Mouse (Mus musculus) retina, embryonic 14.5 days (tissue): ENCODE measurements around the gene Foxp1.

ENCODE experiments used
- DNase-seq: peaks from one replicate; pipeline ENCODE4 v3.0.0-alpha.2; 2015; ENCODE audit warnings: low spot score

Gene Foxp1

DNA sequence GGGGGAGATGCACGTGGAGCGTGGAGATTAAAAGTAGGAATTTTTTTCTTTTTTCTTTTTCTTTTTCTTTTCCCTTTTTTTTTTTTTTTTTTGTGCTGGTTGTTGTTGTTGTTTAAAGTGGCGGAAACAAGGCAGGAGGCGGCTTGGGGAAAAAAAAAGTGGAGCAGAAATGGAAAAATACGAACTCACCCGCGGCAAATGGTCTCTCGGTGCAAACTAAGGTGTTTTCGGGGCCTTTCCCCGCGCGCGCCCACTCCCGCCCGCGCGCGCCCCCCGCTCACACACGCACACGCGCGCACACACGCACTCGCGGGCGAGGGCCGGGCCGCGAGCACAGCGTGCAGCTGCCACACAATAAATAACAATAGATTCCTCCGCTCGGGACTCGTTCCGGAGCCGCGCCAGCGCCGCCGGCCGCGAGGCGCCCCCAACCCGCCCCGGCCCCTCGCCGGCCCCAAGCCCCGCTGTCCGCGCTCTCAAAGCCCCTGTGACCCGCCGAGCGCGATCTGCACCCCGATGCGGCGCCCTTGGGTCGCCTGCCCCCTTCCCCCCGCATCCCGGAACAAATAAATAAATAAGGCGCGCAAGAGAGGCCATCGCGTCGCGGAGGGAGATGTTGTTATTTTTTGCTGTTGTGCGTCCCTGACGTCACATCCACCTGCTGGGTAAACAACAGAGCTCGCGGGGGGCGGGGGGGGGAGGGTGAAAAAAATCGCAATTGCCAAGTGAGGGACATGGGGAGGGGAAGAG is at the start of gene Foxp1:
Gene Foxp1 (minus strand): TSS at position 363 of the 750 bp plus-strand sequence.
- peak; percentile 85 for DNase-seq

GRCm38 (mm10) chr6:99572071-99572470 is 49.5 kb upstream of the Foxp1 start:
- DNase-seq, result no peak

GRCm38 (mm10) chr6:99566921-99567320 is 44.4 kb upstream of the Foxp1 start:
- DNase-seq, result no peak

DNA sequence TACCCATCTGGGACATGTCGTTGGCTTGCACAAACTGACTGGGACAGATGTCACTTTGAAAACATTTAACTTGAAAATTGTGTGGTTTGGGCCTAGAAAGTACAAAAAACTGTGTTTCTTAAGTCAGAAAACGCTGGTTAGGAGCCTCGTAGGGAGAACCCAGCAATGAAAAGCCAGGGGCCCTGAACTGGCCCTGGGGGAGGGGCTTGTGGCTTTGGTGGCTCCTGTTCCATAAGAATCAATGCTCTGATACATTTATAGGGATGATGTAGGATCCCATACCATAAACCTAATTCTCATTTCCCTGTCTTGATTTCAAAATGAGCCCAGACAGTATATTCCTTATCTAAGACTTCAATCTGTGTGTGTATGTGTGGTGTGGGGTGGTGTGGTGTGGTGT is 42.2 kb upstream of the Foxp1 start:
- no peak for DNase-seq

DNA sequence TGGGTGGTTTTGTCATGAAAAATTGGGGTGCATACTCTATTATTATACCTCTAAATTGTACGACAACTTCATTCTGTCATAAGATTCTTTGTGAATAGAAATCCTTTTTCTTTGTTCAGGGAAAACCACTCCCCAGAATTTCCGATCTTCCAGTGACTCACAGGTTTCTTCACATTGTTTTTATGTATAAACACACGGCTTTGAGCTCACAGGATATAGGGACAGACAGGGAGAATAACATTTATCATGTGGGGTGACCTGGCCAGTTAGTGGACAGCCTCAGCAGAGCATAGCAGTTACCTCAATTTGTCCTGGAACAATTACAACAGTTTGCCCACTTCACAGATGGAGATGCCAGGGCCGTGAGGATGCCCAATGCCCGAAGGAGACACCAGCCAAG is 34.4 kb upstream of the Foxp1 start:
- no peak for DNase-seq

GRCm38 (mm10) chr6:99552816-99553215 is 30.3 kb upstream of the Foxp1 start:
- no peak for DNase-seq

- DNase-seq, result no peak
These were observed 23.9 kb upstream of the Foxp1 start for GRCm38 (mm10) chr6:99546416-99546815.

- DNase-seq, result no peak
These were observed 22.9 kb upstream of the Foxp1 start for GRCm38 (mm10) chr6:99545437-99545836.

DNA sequence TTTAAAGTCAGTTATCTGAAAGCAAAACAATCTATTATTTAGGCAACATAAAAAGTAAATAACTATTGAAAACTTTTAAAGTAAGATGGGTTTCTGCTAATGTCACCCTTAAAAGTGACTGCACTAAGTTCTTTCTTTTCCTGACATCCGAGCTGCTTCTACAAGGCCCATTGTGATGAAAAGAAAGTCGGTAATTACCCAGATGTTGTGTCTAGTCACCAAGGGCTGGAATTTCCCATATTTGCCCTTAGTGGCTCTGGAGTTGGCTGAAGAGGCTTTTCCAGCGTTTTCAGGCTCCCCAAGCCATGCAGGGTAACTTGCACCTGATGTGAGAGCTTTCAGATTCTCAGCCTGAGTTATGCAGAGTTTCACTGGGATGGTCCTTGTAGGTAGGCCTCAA is 18.6 kb upstream of the Foxp1 start:
- DNase-seq, result no peak

DNA sequence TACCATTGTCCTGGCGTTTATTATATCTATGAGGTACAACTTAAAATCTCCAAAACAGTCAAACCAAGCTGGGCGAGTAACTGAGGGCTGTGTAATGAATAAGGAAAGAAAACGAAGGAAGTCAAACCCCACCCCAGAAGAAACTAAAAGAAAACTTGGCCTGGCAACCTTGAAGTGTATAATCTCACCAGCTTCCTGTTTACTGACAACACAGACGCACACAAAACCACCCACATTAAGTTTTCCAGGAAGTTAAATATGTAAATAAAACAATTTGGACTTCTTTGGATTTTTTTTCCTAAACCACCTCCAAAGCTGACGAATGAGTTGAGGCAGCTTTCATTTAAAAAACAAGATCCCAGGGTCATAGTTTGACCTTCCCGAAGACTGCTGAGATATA is 18.1 kb upstream of the Foxp1 start:
- DNase-seq, result no peak

GRCm38 (mm10) chr6:99540146-99540545 is 17.6 kb upstream of the Foxp1 start:
- no peak for DNase-seq

DNA sequence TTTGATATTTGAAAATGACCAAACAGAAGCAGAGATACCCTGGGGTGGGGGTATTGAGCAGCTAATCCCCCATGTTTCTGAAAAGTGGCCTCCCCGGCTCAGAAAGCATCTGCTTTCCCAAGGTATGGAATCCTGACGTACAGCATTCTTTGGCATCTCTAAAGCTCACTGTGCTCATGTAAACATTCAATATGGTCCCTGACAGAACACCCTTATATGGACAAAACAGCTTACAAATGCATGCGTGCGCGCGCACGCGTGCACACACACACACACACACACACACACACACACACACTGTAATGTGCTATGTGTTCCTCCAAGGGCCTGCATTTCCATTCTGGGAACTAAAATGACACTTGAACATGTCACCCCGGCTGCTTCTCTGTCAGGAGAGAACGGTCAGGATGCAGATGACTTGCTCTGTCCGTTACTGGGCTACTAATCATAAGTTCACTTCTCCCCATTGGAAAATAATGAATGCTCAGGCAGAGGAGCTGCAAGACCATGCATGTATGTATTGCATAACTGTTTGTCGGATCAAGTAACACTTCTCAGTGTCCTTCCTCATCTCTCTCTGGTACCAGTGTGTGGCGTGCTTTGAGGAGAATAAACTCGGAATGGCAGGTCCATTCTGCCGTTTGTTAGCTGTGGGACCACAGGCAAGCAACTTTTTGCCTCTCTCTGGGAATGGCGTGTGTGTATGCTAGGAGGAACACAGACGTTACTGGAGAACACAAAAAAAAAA is 15.8 kb upstream of the Foxp1 start:
- no peak for DNase-seq

GRCm38 (mm10) chr6:99534211-99534745 is 11.8 kb upstream of the Foxp1 start:
- no peak for DNase-seq

GRCm38 (mm10) chr6:99532458-99532857 is 9.9 kb upstream of the Foxp1 start:
- no peak for DNase-seq

GRCm38 (mm10) chr6:99528972-99529371 is 6.5 kb upstream of the Foxp1 start:
- no peak for DNase-seq

DNA sequence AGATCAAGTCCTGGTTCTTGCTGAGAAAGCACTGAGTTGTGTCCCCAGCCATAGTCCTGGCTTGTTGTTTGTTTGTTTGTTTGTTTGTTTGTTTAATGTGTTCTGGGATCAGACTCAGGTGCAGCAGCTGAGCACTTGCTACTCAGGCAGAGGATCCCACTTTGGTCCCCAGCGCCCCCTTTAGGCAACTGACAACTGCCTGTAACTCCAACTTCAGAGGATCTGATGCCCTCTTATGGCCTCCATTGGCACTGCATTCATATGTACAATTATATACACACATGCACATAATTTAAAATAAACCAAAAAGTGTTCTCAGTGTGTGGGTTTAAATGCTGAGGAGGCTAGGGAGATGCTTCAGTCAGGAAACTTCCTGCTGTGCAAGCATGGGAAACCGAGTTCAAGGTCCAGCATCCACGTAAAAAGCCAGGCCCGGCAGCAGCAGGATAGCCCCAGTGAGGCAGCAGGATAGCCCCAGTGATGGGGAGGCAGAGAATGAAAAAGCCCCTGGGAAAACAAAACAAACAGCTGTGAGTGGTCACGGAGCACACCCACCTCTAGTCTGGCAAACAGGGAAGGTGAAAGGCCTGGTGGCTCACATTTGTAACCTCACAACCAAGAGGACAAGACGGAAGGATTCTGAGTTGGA is 5.1 kb upstream of the Foxp1 start:
- no peak for DNase-seq

- peak; percentile 64 for DNase-seq
These were observed 2.8 kb upstream of the Foxp1 start for GRCm38 (mm10) chr6:99525351-99525750.

GRCm38 (mm10) chr6:99523679-99524370 is 1.3 kb upstream of the Foxp1 start:
- no peak for DNase-seq

- DNase-seq, result peak; percentile 80
These were observed 650 bp upstream of the Foxp1 start for GRCm38 (mm10) chr6:99523109-99523632.

DNA sequence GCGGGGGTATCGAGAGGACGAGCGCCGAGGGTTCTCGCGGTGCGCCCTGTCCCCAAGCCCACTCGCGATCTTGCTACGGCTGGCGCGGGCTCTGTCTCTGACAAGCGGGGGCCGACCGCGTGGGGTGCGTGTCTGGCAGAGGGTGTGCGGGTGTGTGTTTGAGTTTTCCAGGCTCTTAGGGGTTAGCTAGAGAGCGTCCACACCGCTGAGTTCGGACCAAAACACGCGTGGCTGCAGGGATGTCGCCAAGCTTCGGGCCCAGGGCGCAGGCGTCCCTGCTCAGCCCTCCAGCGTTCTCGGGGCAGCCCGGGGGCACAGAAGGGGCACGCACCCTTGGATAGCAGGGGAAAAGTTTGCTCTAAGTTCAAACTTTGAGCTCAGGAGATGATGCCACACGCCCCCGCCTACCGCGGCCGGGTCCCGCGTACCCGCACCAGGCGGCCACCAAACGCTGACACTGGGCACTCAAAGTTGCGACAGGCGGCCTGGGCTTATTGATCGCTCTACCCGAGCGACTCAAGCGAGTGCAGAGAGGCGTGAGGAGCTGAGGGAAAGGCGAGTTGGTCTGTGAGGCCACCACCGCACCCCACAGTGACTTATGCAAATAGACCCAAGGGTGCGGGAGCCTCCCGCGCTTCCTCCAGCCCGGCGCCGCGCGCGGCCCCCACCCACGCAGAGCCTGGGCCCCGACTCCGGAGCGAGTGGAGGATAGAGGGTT is 721 bp downstream of the Foxp1 start:
- DNase-seq, result peak; percentile 71

DNA sequence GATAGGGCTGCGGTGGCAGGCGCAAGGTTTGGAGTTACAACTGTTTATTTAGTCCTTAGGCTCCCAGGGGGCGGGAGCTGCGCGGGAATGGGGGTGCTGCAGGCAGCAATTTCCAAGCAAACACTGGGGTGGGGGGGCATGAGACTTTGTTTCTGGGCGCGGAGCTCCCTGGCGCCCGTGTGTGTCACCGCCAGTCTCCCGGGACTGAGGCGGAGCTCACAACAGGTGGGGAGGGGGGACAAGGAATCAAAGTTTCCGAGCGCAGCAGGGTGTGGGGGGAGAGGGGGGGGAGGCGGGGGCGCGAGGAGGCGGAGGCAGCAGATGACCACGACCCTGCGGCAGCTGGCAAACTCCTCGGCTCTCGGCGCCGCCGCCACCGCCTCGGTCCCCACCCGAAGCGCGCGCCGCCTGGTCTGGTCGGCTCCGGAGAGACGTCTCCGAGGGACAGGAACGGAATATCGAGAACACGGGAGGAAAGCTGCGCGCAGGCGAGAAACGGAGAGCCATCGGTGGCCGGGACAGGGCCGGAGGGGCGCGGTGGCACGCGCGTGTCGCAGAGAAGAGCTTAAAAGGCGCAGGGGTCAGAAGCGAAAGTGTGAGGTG is 1.4 kb downstream of the Foxp1 start:
- peak; percentile 70 for DNase-seq
